Mouse (Mus musculus) layer of hippocampus, postnatal 10 days (tissue): ENCODE measurements around the gene Zfhx3. TPM values are rescaled to one million over a fixed set of nuclear protein-coding genes. Genes with fewer than 3 reads are reported as not detected.
A peak's percentile ranks its signal among the peaks of the same experiment; 100 is the strongest.

Experiments
- DNase-seq, 2 experiments: peaks; one replicate each; pipeline ENCODE4 v3.0.0; 2021; ENCODE audit warnings: low spot score in 2 of 2
- total RNA-seq, 2 experiments: library from RNA; stranded (reverse); gene quantifications; 2 replicates each; pipeline ENCODE4 v1.2.3; 2021

Gene Zfhx3
- total RNA-seq, 2 experiments from 2014 or later: 3.9 to 4.7 TPM

DNA sequence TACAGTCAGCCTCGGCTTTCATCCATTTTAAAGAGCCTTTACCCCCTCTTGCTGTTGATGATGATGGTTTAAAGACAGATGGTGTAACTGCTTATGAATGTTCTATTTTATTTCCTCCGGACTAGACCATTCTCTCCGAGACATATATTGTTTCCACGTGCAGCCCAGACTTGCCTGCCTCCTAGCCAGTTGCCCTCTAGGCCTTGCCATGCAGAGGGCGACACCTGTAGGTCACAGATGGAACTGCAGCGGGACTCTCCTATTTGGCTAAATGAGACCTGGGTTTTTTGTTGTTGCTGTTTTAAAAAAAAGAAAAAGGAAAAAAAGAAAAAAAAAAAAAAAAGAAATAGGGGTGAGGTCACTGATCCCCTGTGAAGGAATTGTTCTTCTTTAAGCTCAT lies 969.1 kb downstream of the Zfhx3 start:
- peak; percentile 91 to 92 for DNase-seq

DNA sequence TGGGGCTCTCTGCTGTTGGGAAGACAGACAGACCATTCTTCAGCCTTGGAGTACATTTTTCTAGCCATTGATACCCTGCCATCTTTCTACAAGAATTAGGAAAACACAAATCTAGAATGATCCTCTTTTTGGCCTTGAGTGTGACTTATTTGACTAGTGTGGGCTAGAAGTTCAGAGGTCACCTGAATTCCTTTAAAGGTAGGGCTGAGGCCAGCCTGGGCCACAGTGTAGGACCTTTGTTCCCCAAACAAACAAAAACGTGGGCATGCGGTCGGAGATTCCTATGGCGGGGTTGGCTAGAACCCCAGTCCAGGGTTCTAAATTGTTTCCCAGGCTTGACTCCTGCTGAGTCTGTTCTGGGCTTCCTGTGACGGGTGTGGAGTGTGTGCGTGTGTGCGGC lies 970.6 kb downstream of the Zfhx3 start:
- DNase-seq: no peak

DNA sequence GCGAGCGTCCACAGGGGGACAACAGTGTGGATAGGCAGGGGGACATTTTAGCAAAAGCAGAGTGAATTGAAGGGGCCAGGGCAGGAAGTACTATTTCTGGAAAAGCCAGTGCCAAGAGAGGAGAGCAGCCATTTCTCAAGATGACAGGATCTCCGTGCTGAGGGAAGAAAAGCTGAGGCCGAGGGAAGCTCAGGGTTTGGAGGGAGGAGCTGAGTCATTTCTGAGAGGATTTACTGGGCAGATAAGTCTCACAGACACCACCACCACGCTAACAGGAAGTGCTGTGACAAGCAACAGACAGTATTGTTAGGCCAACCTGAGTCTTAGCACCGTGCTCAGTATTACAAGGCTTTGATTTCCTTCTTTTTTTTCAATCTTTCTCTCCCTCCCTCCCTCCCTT lies 973.0 kb downstream of the Zfhx3 start:
- DNase-seq: no peak

DNA sequence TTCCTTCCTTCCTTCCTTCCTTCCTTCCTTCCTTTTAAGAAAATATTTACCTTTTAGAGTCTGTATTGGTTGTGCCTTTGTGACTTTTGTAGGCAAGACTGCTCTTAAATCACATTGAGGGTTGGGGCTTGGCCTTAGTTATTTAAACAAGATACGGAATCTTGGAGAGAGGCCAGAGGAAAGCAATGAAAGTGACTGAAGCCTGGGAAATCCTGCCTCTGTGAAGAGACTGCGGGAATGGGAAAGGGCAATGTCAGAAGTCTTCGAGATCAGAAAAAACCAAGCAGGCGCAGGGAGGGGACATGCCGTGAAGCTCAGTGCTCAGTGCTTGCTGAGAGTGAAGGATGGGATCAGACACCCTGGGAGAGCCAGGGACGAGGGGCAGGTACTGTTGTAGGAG lies 973.4 kb downstream of the Zfhx3 start:
- no peak for DNase-seq

DNA sequence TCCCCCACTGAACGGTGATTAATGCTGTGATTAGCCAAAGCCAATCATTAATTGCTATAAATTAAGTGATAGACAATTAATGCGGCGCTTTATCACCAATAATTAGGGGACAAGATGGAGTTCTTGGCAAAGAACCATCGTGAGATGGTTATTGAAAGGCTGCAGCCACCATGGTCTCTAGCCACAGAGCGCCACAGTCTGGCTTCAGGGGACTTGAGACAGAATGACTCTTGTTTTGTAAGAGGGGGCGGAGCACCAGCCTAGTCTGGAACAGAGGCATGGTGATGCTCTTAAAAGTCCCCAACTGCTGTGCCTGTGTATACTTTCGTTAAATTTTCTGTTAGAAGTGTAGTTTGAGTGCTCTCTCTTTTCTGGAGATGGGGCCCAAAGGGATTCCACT lies 977.7 kb downstream of the Zfhx3 start:
- DNase-seq: no peak

DNA sequence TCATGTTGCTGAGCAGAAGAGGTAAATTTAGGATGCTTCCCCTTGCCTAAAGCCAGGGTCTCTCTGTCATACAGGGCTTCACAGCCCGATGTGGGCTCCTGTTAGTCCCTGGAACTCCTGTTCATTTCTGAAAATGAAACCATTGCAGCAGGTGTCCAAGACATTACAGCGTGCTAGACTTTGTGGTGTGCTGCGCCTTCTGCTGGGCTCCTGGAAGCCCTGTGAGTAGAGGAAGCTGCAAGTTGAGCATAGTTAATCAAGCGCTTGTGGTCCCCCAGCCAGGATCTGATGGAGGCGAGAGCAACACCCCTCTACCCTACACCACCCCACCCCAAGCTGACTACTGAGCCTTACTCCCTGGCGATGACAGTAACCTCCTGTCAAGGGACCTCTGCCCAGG lies 980.7 kb downstream of the Zfhx3 start:
- DNase-seq: no peak

DNA sequence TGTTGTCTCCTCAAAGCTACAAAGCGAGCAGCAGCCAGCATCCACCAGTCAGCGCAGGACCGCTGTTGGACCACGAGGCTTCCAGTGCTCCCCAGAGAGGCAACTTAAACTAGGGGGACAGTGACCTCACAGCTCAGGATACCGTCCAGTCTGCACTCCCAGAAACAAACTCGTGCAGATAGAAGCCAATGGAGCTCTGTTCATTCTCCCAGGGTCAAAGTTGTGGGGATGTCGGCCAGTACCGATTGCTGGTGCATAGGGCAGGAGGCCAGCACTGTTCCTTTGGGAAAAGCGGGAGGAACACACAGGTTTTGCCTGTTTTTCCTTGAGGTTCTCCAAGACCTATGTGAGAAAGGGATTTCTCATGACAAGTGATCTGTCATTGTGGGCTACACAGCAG lies 982.1 kb downstream of the Zfhx3 start:
- DNase-seq: no peak

DNA sequence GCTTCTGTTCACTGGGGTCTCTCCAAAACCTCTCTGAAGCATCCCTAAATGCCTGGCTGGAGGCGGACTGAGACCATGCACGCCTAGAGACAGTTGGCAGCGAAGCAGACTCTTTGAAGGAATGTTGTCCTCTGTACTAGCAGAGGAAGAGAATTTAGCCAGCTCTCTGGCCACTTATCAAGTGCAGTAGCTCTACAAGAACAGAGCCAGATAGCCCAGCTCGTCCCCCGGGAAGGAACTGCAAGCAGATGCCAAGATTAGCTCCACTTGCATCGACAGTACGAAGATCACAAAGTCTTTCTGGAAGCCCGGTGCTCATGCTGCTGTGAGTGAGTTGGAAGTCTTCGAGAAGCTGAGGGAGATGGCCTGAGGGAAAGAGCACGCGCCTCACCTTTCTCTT lies 983.7 kb downstream of the Zfhx3 start:
- no peak for DNase-seq

DNA sequence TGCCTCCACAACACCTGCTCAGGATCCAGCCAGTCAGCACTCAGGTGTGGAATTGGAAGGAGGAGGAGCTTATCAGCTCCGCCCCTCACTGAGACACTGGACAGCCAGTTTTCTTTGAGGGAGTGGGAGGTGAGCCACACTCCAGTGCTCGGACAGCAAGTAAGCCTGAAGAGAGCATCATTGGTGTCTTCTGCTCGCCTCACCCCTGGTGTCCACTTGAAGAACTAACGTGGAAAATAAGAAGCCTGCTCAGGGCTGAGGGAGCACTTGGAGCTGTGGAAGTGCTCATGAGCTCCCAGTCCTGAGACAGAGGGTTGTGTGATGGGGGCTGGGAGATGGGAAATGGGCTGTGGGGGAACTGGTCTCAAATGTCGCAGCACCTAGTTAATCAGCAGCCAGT lies 988.2 kb downstream of the Zfhx3 start:
- DNase-seq: no peak

DNA sequence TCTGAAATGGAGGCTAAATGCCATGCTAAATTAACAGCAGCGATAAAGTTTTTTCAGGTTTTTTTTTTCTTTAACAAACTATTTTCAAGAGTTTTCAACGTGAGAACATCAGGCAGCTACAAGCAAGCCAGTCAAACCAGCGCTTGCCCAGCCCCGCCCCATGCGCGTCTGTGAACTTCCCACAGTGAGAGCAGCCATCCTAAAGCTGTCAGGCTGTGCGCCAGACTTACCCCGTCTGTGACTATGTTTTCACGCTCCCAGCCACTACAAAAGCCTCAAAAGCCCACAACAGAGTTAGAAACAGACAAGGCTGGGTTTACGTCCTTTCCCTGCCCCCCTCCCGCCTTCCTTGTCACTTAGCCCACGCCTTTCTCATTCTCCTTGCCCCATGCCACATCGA lies 989.4 kb downstream of the Zfhx3 start:
- peak in 1 of 2 experiments; percentile 23 for DNase-seq

DNA sequence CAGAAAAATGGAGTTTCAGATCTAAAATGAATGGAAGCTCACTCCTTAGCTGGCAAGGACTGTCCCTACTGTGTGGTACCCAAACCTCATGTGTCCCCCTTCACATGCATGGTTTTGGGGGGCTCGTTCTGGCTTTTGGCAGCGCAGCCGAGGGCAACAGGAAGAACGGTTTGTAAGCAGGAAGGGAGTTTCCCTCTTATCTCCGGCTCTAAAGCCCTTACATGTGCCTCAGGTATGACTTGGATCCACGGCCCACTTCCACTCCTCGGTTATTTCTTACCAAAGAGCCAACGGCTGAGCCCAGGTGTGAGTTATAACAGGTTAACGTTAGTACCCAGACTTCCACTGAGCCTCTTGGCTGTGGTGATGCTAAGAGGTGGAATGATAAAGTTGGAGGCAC lies 990.3 kb downstream of the Zfhx3 start:
- DNase-seq: no peak

DNA sequence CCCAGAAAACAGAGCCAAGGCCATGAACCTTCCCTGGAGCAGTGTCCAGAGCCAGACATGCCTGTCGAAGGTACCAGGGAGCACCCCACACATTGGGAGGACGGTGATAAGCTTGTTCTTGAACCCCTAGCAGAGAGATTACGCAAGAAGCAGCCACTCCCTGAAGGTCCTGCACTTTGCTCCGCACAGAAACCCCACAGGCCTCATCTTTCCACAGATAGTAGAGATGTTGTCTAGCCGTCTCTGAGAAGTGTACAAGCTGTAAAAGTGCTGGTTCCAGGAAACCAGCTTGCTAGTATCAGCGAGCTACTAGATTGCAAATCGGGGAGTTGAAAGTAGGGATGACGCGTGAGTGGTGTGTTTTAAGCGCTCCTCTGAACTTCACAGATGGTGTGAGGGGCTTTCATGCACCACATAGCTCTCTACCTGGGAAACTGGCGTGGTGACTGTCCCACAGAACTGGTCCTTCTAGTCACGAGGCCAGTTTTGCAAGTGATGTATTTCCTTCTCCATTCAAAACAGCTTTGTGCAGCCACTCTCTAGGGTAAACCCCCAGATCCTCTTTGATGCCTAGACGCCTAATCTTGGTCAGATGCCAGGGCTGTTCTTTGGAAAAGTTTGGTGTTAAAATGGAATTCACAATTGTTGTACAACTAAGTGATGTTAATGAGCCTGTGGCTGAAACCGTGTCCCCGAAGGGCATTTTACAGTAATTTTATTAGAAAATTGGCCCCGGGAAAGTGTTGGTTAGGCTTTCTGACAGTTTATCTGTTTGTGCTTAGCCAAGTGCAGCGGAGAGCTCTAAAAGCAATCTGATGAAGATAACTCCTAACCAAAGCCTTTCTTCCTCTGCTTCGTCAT lies 993.6 kb downstream of the Zfhx3 start:
- no peak for DNase-seq

DNA sequence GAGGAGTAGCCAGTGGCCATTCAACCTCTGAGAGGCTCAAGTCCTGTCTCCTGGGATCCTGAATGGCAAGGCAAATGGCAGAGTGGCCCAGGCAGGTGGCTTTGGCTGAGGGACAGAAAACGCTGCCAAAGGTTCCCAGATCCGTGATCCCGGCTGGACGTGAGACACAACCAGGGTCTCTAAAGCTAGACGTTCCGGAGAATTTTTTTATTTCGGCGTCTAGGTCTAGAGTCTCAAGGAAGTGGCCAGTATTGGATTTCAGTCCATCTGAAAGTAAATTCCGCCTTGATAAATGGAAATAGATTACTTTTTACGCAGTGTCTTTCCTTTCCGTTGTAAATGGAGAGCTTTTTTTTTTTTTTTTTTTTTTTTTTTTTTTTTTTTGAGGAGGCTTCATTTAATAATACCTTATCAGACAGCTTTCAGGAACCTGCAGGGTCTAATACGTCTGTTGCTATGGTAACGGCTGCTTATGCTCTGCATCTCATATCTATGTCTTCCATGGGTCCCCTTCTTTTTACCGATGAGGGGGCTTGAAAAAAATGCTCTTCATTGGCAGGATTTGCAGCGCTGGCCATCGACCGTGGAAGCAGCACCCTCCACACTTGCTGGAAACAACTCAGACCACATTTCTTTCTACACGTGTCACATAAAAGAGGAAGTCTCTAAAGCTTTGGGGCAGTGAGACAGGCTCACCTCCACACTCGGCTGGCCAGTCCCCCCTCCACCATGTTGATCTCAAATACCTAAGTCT lies 994.4 kb downstream of the Zfhx3 start:
- no peak for DNase-seq

DNA sequence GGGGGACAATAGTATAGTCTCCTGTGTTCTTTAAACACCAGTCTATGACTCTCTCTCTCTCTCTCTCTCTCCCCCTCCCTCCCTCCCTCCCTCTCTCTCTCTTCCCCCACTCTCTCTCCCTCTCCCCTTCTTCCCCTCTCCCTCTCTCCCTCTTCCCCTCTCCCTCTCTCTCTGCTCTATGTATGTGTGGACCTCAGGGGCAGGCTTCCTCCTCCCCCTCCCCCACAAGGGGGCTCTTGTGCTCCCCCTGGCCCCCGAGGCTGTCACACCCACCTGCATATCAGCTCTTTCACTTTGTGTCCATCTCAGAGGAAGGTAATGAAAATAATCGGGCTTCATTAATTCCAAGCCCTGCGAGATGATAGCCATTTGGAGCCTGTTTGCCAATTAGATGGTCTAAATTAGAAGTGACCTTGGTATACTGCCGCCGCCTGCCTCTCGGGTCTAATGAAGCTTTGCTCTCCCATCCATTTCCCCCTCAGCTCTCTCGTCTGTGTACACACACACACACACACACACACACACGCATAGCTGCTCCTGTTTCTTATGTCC lies 995.5 kb downstream of the Zfhx3 start:
- no peak for DNase-seq

DNA sequence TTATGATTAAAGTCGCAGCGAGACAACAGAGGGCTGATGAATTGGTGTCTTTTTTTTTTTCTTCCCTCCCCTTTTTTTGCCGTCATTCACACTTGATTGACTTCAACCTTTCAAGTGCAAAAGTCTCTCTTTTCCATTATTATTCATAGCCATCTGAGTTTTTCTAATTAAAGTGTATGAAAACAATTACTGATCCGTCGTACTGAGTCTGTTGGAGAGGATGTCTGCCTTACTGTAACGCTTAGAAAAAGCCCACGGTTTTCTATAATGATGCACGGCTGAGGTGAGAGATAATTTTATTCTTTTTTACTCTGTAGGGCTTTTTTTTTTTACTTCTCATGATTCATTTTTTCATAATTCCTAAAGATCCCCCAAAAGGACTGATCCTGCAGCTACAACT lies 1000.2 kb downstream of the Zfhx3 start:
- DNase-seq: no peak

DNA sequence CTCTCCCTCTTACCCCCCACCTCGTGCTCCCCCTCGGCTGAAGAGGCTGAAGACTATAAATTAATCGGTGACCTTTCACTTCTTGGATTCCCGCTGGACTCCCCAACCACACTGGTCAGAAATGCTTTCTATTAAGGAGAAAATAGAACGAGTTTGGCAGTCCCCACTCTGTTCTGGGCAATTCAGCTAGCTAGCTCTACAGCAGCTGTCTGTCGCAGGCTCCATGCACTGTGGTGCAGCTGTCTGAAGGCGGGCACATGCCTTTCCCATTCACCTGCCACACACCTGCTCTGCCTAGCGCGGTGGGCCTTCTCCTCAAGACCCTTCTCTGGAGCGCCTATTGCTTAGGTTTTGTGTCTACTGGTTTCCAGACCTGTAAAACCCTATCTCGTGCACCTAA lies 1000.7 kb downstream of the Zfhx3 start:
- no peak for DNase-seq

DNA sequence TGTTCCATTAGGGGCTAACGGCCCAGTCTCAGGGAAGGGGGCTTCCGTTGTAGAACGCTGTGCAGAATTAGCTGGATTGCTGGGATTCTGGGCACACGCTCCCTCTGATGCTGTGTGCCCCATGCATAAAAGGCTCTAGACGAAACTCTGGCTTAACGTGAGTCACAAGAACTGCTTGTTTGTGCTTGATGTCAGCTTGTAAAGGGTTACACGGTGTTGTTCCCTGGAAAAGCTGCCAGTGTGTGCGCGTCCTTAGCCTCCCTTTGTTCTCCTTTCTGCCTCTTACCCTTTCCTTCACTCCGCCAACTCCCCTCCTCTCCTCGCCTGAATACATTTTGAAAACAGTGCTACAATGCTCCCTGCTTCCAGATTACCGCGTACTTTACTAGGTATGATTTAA lies 1001.9 kb downstream of the Zfhx3 start:
- no peak for DNase-seq

DNA sequence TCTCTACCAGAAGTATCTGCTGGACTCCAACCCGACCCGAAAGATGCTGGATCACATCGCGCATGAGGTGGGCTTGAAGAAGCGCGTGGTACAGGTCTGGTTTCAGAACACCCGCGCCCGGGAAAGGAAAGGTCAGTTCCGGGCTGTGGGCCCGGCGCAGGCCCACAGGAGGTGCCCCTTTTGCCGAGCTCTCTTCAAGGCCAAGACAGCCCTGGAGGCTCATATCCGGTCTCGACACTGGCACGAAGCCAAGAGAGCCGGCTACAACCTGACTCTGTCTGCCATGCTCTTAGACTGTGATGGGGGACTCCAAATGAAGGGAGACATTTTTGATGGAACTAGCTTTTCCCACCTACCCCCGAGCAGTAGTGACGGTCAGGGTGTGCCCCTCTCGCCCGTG lies 1007.9 kb downstream of the Zfhx3 start:
- DNase-seq: no peak

DNA sequence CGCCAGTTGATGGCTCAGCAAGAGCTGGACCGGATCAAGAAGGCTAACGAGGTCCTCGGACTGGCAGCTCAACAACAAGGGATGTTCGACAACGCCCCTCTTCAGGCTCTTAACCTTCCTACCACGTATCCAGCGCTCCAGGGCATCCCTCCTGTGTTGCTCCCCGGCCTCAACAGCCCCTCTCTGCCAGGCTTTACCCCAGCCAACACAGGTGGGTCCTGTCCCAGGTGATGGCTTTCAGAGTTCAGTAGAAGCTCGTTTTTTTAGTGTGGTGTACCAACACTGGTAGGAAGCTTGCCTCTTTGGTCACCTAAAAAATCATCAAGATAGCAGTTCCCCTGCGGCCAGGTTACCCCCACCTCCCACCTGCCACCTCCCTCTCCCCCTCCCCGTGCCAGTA lies 1009.1 kb downstream of the Zfhx3 start:
- no peak for DNase-seq

DNA sequence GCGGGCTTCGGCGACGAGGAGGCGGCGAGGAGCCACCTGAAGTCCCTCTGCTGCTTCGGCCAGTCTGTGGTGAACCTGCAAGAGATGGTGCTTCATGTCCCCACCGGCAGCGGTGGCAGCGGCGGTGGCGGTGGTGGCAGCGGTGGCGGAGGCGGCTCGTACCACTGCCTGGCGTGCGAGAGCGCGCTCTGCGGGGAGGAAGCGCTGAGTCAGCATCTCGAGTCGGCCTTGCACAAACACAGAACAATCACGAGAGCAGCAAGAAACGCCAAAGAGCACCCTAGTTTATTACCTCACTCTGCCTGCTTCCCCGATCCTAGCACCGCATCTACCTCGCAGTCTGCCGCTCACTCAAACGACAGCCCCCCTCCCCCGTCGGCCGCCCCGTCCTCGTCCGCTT lies 1014.0 kb downstream of the Zfhx3 start:
- DNase-seq: no peak

DNA sequence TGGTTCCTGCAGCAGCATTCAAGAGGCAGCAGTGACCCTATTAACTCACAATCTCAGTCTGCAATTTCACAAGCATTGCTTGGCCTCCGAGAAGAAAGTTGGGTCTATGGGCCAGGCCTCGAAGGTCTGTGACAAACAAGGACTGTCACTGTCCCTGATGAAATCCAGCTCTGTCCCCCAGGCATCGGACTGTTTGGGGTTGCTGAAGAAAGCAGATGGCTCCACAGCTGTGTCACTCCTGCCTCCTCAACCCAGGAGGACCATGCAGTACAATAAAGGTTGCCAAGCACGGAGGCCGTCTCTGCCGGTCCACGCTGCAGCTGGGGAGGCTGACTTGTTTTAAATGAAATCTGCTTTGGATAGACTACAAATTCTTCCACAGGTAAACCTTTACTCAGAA lies 1020.1 kb downstream of the Zfhx3 start:
- no peak for DNase-seq

DNA sequence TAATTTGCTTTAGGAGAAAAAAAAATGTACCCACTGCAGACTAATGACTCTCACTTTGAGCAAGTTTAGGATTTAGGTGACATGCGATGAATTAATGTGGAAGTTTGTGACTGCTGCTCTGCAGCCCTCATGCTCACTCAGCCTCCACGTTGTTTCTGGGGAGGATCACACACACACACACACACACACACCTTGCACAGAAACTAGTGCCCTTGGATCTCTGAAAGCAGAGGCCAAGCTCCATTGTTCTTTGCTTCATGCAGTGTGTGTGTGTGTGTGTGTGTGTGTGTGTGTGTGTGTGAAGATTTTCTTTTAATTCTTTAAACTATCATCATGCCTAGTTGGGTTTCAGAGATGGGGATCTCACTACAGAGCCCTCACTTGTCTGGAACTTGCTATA lies 1020.7 kb downstream of the Zfhx3 start:
- no peak for DNase-seq
